Mouse (Mus musculus) heart, embryonic 15.5 days (tissue): Measurements from ENCODE around the gene Erp27. TPM values are rescaled to one million over a fixed set of nuclear protein-coding genes. Genes with fewer than 3 reads are reported as not detected.
"Not testable (repeated sequence)": the region's sequence is repeated elsewhere in the genome, so short reads cannot be mapped to it uniquely, and the experiment has no call there.

Experiments
- ATAC-seq: fragments of 200-750 bp; cut with Nextera tagmentation; replicated peaks from 2 replicates; pipeline ENCODE4 v1.8.0; 2017; ENCODE audit warnings: low read depth, moderate TSS enrichment; ENCODE audit not compliant: insufficient number of reproducible peaks, insufficient read depth, low FRiP score
- H3K27ac ChIP-seq: fragments of 300-500 bp; sonication (generic); 2 replicates; pipeline ENCODE4 v1.5.1; 2015; ENCODE audit warnings: mild to moderate bottlenecking, inconsistent platforms
- H3K27me3 ChIP-seq: fragments of 300-500 bp; sonication (generic); 2 replicates; pipeline ENCODE4 v1.6.1; 2015; ENCODE audit warnings: inconsistent platforms
- H3K36me3 ChIP-seq: fragments of 300-500 bp; sonication (generic); 2 replicates; pipeline ENCODE4 v1.6.1; 2015; ENCODE audit warnings: mild to moderate bottlenecking, inconsistent platforms
- H3K4me1 ChIP-seq: fragments of 300-500 bp; sonication (generic); replicated peaks from 2 replicates; pipeline ENCODE4 v1.6.1; 2015; ENCODE audit warnings: inconsistent platforms
- H3K4me2 ChIP-seq: fragments of 300-500 bp; sonication (generic); 2 replicates; pipeline ENCODE4 v1.6.1; 2015; ENCODE audit warnings: inconsistent platforms, mild to moderate bottlenecking, moderate library complexity
- H3K4me3 ChIP-seq: fragments of 300-500 bp; sonication (generic); 2 replicates; pipeline ENCODE4 v1.5.1; 2015; ENCODE audit warnings: mild to moderate bottlenecking, inconsistent platforms
- H3K9ac ChIP-seq: fragments of 300-500 bp; sonication (generic); 2 replicates; pipeline ENCODE4 v1.6.1; 2015; ENCODE audit warnings: mild to moderate bottlenecking, inconsistent platforms
- H3K9me3 ChIP-seq: fragments of 300-500 bp; sonication (generic); replicated peaks from 2 replicates; pipeline ENCODE4 v1.6.1; 2016; ENCODE audit warnings: inconsistent platforms
- WGBS: fragments of 180-500 bp; shearing (Covaris S2); methylation state at CpG from one replicate; pipeline ENCODE4 v1.1.7; 2015; ENCODE audit warnings: mixed read lengths; 5-methylcytosine and 5-hydroxymethylcytosine counted together
- polyA plus RNA-seq: library from polyadenylated mRNA; unstranded; fragments of >200 nt; fragmentation: Nextera tagmentation; extraction: Ambion mirVana; gene quantifications from 2 replicates; pipeline ENCODE4 v1.2.1, GENCODE M21; 2015

Erp27 gene
- polyA plus RNA-seq, result 0.27 and 0.87 TPM in 2 replicates

GRCm38 (mm10) chr6:136922080-136922479 is at the start of gene Erp27:
Gene Erp27, minus strand, starts transcription at chr6:136922180.
- no peak for ATAC-seq
- no peak within 1 kb of the TSS for H3K4me3 ChIP-seq
- H3K27ac ChIP-seq, result no peak within 1 kb of the TSS
- no peaks in the 10 kb centered on the region for H3K9me3 ChIP-seq
- H3K4me1 ChIP-seq, result peaks cover 5% of the 10 kb centered on the region; the same call in 1 of the 2 replicates
- no peak within 1 kb of the TSS for H3K9ac ChIP-seq
- no peaks in the 10 kb centered on the region for H3K27me3 ChIP-seq
- WGBS, result 55% methylated on average over 5 of the region's 5 CpGs
- no peaks in the 10 kb centered on the region for H3K36me3 ChIP-seq
- no peak within 1 kb of the TSS for H3K4me2 ChIP-seq

GRCm38 (mm10) chr6:136968877-136969276 is 46.9 kb upstream of the Erp27 start:
- not testable (repeated sequence) for H3K9me3 ChIP-seq, ATAC-seq, H3K9ac ChIP-seq, H3K4me1 ChIP-seq, H3K4me3 ChIP-seq, H3K27me3 ChIP-seq, H3K4me2 ChIP-seq, H3K36me3 ChIP-seq
- H3K27ac ChIP-seq, result 0 out of 2 replicates have a peak overlapping the region, but pooled peaks have one; percentile 49
- WGBS, result 16% methylated on average over 4 of the region's 4 CpGs

GRCm38 (mm10) chr6:136967466-136967865 is 45.5 kb upstream of the Erp27 start:
- 0 out of 2 replicates have a peak, but pooled peaks cover 8% of the 10 kb centered on the region for H3K4me1 ChIP-seq
- no peak for ATAC-seq
- no peaks in the 10 kb centered on the region for H3K9me3 ChIP-seq
- H3K4me3 ChIP-seq, result no peak overlapping the region
- no peak overlapping the region for H3K27ac ChIP-seq
- WGBS, result 66% methylated on average over 4 of the region's 4 CpGs
- H3K9ac ChIP-seq, result no peak overlapping the region
- no peak overlapping the region for H3K4me2 ChIP-seq
- no peaks in the 10 kb centered on the region for H3K27me3 ChIP-seq
- H3K36me3 ChIP-seq, result no peaks in the 10 kb centered on the region

GRCm38 (mm10) chr6:136965912-136966311 is 43.9 kb upstream of the Erp27 start:
- H3K36me3 ChIP-seq, result no peaks in the 10 kb centered on the region
- 64% methylated on average over 10 of the region's 10 CpGs for WGBS
- H3K4me1 ChIP-seq, result 0 out of 2 replicates have a peak, but pooled peaks cover 8% of the 10 kb centered on the region
- no peaks in the 10 kb centered on the region for H3K9me3 ChIP-seq
- no peak overlapping the region for H3K27ac ChIP-seq
- ATAC-seq, result no peak
- H3K4me2 ChIP-seq, result no peak overlapping the region
- H3K27me3 ChIP-seq, result no peaks in the 10 kb centered on the region
- no peak overlapping the region for H3K9ac ChIP-seq
- no peak overlapping the region for H3K4me3 ChIP-seq

GRCm38 (mm10) chr6:136964609-136965510 is 42.9 kb upstream of the Erp27 start:
- Histone ChIP-seq H3K27ac (no peak overlapping the region), H3K4me2 (no peak overlapping the region), H3K9ac (no peak overlapping the region), H3K4me1 (0 out of 2 replicates have a peak, but pooled peaks cover 8% of the 10 kb centered on the region), H3K9me3 (no peaks in the 10 kb centered on the region), H3K4me3 (no peak overlapping the region), H3K36me3 (no peaks in the 10 kb centered on the region), H3K27me3 (no peaks in the 10 kb centered on the region)
- 64% methylated on average over 13 of the region's 13 CpGs for WGBS
- ATAC-seq, result no peak

GRCm38 (mm10) chr6:136962957-136963356 is 41.0 kb upstream of the Erp27 start:
- Histone ChIP-seq H3K36me3 (no peaks in the 10 kb centered on the region), H3K27ac (no peak overlapping the region), H3K4me2 (no peak overlapping the region), H3K4me1 (0 out of 2 replicates have a peak, but pooled peaks cover 8% of the 10 kb centered on the region), H3K9me3 (no peaks in the 10 kb centered on the region), H3K9ac (no peak overlapping the region), H3K4me3 (no peak overlapping the region), H3K27me3 (no peaks in the 10 kb centered on the region)
- 0 out of 2 replicates have a peak, but pooled peaks have one; percentile 48 for ATAC-seq
- 51% methylated on average over 11 of the region's 11 CpGs for WGBS

GRCm38 (mm10) chr6:136959131-136959530 is 37.2 kb upstream of the Erp27 start:
- Histone ChIP-seq H3K9ac (no peak overlapping the region), H3K9me3 (no peaks in the 10 kb centered on the region), H3K27me3 (no peaks in the 10 kb centered on the region), H3K4me3 (no peak overlapping the region), H3K4me2 (no peak overlapping the region), H3K27ac (no peak overlapping the region), H3K36me3 (no peaks in the 10 kb centered on the region), H3K4me1 (0 out of 2 replicates have a peak, but pooled peaks cover 5% of the 10 kb centered on the region)
- ATAC-seq, result no peak
- WGBS, result 57% methylated on average over 11 of the region's 11 CpGs

GRCm38 (mm10) chr6:136957062-136957461 is 35.1 kb upstream of the Erp27 start:
- no peak overlapping the region for H3K27ac ChIP-seq
- 67% methylated on average over 7 of the region's 7 CpGs for WGBS
- H3K4me2 ChIP-seq, result no peak overlapping the region
- no peaks in the 10 kb centered on the region for H3K9me3 ChIP-seq
- no peak overlapping the region for H3K4me3 ChIP-seq
- H3K27me3 ChIP-seq, result no peaks in the 10 kb centered on the region
- H3K36me3 ChIP-seq, result no peaks in the 10 kb centered on the region
- H3K4me1 ChIP-seq, result no peaks in the 10 kb centered on the region
- no peak for ATAC-seq
- H3K9ac ChIP-seq, result no peak overlapping the region

- 82% methylated on average over 3 of the region's 3 CpGs for WGBS
- Histone ChIP-seq H3K27me3 (no peaks in the 10 kb centered on the region), H3K36me3 (no peaks in the 10 kb centered on the region), H3K27ac (no peak overlapping the region), H3K4me2 (no peak overlapping the region), H3K4me1 (no peaks in the 10 kb centered on the region), H3K9ac (no peak overlapping the region), H3K4me3 (no peak overlapping the region), H3K9me3 (no peaks in the 10 kb centered on the region)
- ATAC-seq, result no peak
These were observed 33.3 kb upstream of the Erp27 start for GRCm38 (mm10) chr6:136955240-136955639.

- Histone ChIP-seq H3K27me3 (no peaks in the 10 kb centered on the region), H3K27ac (no peak overlapping the region), H3K4me1 (no peaks in the 10 kb centered on the region), H3K36me3 (no peaks in the 10 kb centered on the region), H3K4me2 (no peak overlapping the region), H3K4me3 (no peak overlapping the region), H3K9me3 (no peaks in the 10 kb centered on the region), H3K9ac (no peak overlapping the region)
- WGBS, result 84% methylated on average over 8 of the region's 8 CpGs
- no peak for ATAC-seq
These were observed 32.7 kb upstream of the Erp27 start for GRCm38 (mm10) chr6:136954715-136955114.

- Histone ChIP-seq H3K4me1 (no peaks in the 10 kb centered on the region), H3K9me3 (no peaks in the 10 kb centered on the region), H3K4me3 (no peak overlapping the region), H3K27me3 (no peaks in the 10 kb centered on the region), H3K27ac (no peak overlapping the region), H3K36me3 (no peaks in the 10 kb centered on the region), H3K4me2 (no peak overlapping the region), H3K9ac (no peak overlapping the region)
- no peak for ATAC-seq
- whole genome bisulfite sequencing, result 65% methylated on average over 6 of the region's 6 CpGs
These were observed 32.2 kb upstream of the Erp27 start for GRCm38 (mm10) chr6:136954192-136954591.
